Mouse (Mus musculus): ENCODE data around the gene Tmem56. TPM values are rescaled to one million over a fixed set of nuclear protein-coding genes. Genes with fewer than 3 reads are reported as not detected.
A peak's percentile ranks its signal among the peaks of the same experiment; 100 is the strongest.

Tmem56 gene
- polyA plus RNA-seq, 1 experiment from 2014 or later, result 2.5 TPM

- H3K9ac ChIP-seq (ENCODE audit: low read length), result peak within 1 kb of the TSS; percentile 70
- peak within 1 kb of the TSS; percentile 63 for H3K4me2 ChIP-seq (ENCODE audit: low read length)
- WGBS, result under 1% methylated on average over 42 of the region's 42 CpGs
- DNase-seq (ENCODE audit: low spot score), result peak; percentile 99
- no peaks in the 10 kb centered on the region for H3K36me3 ChIP-seq (ENCODE audit: control insufficient read depth, insufficient read depth, low read length)
- H3K4me3 ChIP-seq (ENCODE audit: low read depth, low read length), result peak within 1 kb of the TSS; percentile 60
- peak; percentile 96 for ATAC-seq
- H3K27me3 ChIP-seq (replicated peaks; ENCODE audit: control insufficient read depth, insufficient read depth, low read length), result no peaks in the 10 kb centered on the region
- no peaks in the 10 kb centered on the region for H3K9me3 ChIP-seq (replicated peaks; ENCODE audit: control insufficient read depth, low read length)
- peak within 1 kb of the TSS; percentile 95 for H3K27ac ChIP-seq (ENCODE audit: low read depth, low read length)
- H3K4me1 ChIP-seq (ENCODE audit: control insufficient read depth, insufficient read depth, low read length), result 0 out of 2 replicates have a peak, but pooled peaks cover 5% of the 10 kb centered on the region
Measured at GRCm38 (mm10) chr3:121291560-121292258, 8.8 kb upstream of the Tmem56 start, which contains the start of gene Alg14. Gene Alg14 (plus strand): TSS chr3:121291773.

GRCm38 (mm10) chr3:121291225-121291559, 8.3 kb upstream of the Tmem56 start:
- Histone ChIP-seq H3K9me3 (replicated peaks; ENCODE audit: control insufficient read depth, low read length) (no peaks in the 10 kb centered on the region), H3K4me3 (ENCODE audit: low read depth, low read length) (peak overlapping the region; percentile 60), H3K4me2 (ENCODE audit: low read length) (peak overlapping the region; percentile 63), H3K27me3 (replicated peaks; ENCODE audit: control insufficient read depth, insufficient read depth, low read length) (no peaks in the 10 kb centered on the region), H3K27ac (ENCODE audit: low read depth, low read length) (peak overlapping the region; percentile 48; the same call in 1 of the 2 replicates), H3K36me3 (ENCODE audit: control insufficient read depth, insufficient read depth, low read length) (no peaks in the 10 kb centered on the region), H3K4me1 (ENCODE audit: control insufficient read depth, insufficient read depth, low read length) (0 out of 2 replicates have a peak, but pooled peaks cover 5% of the 10 kb centered on the region), H3K9ac (ENCODE audit: low read length) (peak overlapping the region; percentile 70)
- ATAC-seq, result no peak
- WGBS, result 5% methylated on average over 7 of the region's 7 CpGs
- no peak for DNase-seq (ENCODE audit: low spot score)

GRCm38 (mm10) chr3:121290681-121291080, 7.8 kb upstream of the Tmem56 start:
- no peak for DNase-seq (ENCODE audit: low spot score)
- Histone ChIP-seq H3K9ac (ENCODE audit: low read length) (peak overlapping the region; percentile 70; the same call in 1 of the 2 replicates), H3K4me3 (ENCODE audit: low read depth, low read length) (0 out of 2 replicates have a peak overlapping the region, but pooled peaks have one; percentile 60), H3K4me2 (ENCODE audit: low read length) (peak overlapping the region; percentile 63), H3K36me3 (ENCODE audit: control insufficient read depth, insufficient read depth, low read length) (no peaks in the 10 kb centered on the region), H3K27me3 (replicated peaks; ENCODE audit: control insufficient read depth, insufficient read depth, low read length) (no peaks in the 10 kb centered on the region), H3K9me3 (replicated peaks; ENCODE audit: control insufficient read depth, low read length) (no peaks in the 10 kb centered on the region), H3K27ac (ENCODE audit: low read depth, low read length) (peak overlapping the region; percentile 48; the same call in 1 of the 2 replicates), H3K4me1 (ENCODE audit: control insufficient read depth, insufficient read depth, low read length) (0 out of 2 replicates have a peak, but pooled peaks cover 5% of the 10 kb centered on the region)
- no peak for ATAC-seq
- 81% methylated on average over 8 of the region's 8 CpGs for WGBS

- 96% methylated on average over 2 of the region's 2 CpGs for WGBS
- H3K4me3 ChIP-seq (ENCODE audit: low read depth, low read length), result no peak overlapping the region
- no peaks in the 10 kb centered on the region for H3K27me3 ChIP-seq (replicated peaks; ENCODE audit: control insufficient read depth, insufficient read depth, low read length)
- ATAC-seq, result no peak
- no peak overlapping the region for H3K4me2 ChIP-seq (ENCODE audit: low read length)
- H3K4me1 ChIP-seq (ENCODE audit: control insufficient read depth, insufficient read depth, low read length), result 0 out of 2 replicates have a peak, but pooled peaks cover 5% of the 10 kb centered on the region
- no peak overlapping the region for H3K9ac ChIP-seq (ENCODE audit: low read length)
- no peaks in the 10 kb centered on the region for H3K36me3 ChIP-seq (ENCODE audit: control insufficient read depth, insufficient read depth, low read length)
- DNase-seq (ENCODE audit: low spot score), result no peak
- H3K9me3 ChIP-seq (replicated peaks; ENCODE audit: control insufficient read depth, low read length), result no peaks in the 10 kb centered on the region
- H3K27ac ChIP-seq (ENCODE audit: low read depth, low read length), result no peak overlapping the region
Measured at GRCm38 (mm10) chr3:121287151-121287550, 4.3 kb upstream of the Tmem56 start.

GRCm38 (mm10) chr3:121285219-121285618, 2.3 kb upstream of the Tmem56 start:
- no peak overlapping the region for H3K27ac ChIP-seq (ENCODE audit: low read depth, low read length)
- no peak overlapping the region for H3K4me2 ChIP-seq (ENCODE audit: low read length)
- no peaks in the 10 kb centered on the region for H3K9me3 ChIP-seq (replicated peaks; ENCODE audit: control insufficient read depth, low read length)
- no peak overlapping the region for H3K4me3 ChIP-seq (ENCODE audit: low read depth, low read length)
- H3K9ac ChIP-seq (ENCODE audit: low read length), result no peak overlapping the region
- H3K27me3 ChIP-seq (replicated peaks; ENCODE audit: control insufficient read depth, insufficient read depth, low read length), result no peaks in the 10 kb centered on the region
- DNase-seq (ENCODE audit: low spot score) (no peak), ATAC-seq (no peak)
- H3K36me3 ChIP-seq (ENCODE audit: control insufficient read depth, insufficient read depth, low read length), result no peaks in the 10 kb centered on the region
- 95% methylated on average over 6 of the region's 6 CpGs for WGBS
- no peaks in the 10 kb centered on the region for H3K4me1 ChIP-seq (ENCODE audit: control insufficient read depth, insufficient read depth, low read length)

GRCm38 (mm10) chr3:121279679-121280078, 3.2 kb downstream of the Tmem56 start:
- H3K4me3 ChIP-seq (ENCODE audit: low read depth, low read length), result no peak overlapping the region
- no peaks in the 10 kb centered on the region for H3K4me1 ChIP-seq (ENCODE audit: control insufficient read depth, insufficient read depth, low read length)
- H3K4me2 ChIP-seq (ENCODE audit: low read length), result no peak overlapping the region
- no peak overlapping the region for H3K9ac ChIP-seq (ENCODE audit: low read length)
- no peaks in the 10 kb centered on the region for H3K9me3 ChIP-seq (replicated peaks; ENCODE audit: control insufficient read depth, low read length)
- WGBS, result 87% methylated on average over 14 of the region's 14 CpGs
- no peaks in the 10 kb centered on the region for H3K27me3 ChIP-seq (replicated peaks; ENCODE audit: control insufficient read depth, insufficient read depth, low read length)
- DNase-seq (ENCODE audit: low spot score) (no peak), ATAC-seq (no peak)
- no peak overlapping the region for H3K27ac ChIP-seq (ENCODE audit: low read depth, low read length)
- H3K36me3 ChIP-seq (ENCODE audit: control insufficient read depth, insufficient read depth, low read length), result no peaks in the 10 kb centered on the region

- no peak for ATAC-seq
Measured at GRCm38 (mm10) chr3:121277557-121277956, 5.3 kb downstream of the Tmem56 start.

GRCm38 (mm10) chr3:121277009-121277408, 5.9 kb downstream of the Tmem56 start:
- DNase-seq (ENCODE audit: low spot score) (no peak), ATAC-seq (no peak)
- H3K4me3 ChIP-seq (ENCODE audit: low read depth, low read length), result no peak overlapping the region
- H3K27ac ChIP-seq (ENCODE audit: low read depth, low read length), result no peak overlapping the region
- H3K9me3 ChIP-seq (replicated peaks; ENCODE audit: control insufficient read depth, low read length), result no peaks in the 10 kb centered on the region
- 90% methylated on average over 4 of the region's 4 CpGs for WGBS
- H3K4me2 ChIP-seq (ENCODE audit: low read length), result no peak overlapping the region
- no peak overlapping the region for H3K9ac ChIP-seq (ENCODE audit: low read length)
- no peaks in the 10 kb centered on the region for H3K27me3 ChIP-seq (replicated peaks; ENCODE audit: control insufficient read depth, insufficient read depth, low read length)
- H3K4me1 ChIP-seq (ENCODE audit: control insufficient read depth, insufficient read depth, low read length), result no peaks in the 10 kb centered on the region
- H3K36me3 ChIP-seq (ENCODE audit: control insufficient read depth, insufficient read depth, low read length), result no peaks in the 10 kb centered on the region

More at GRCm38 (mm10) chr3:121277557-121277956, 5.3 kb downstream of the Tmem56 start:
- H3K9ac ChIP-seq (ENCODE audit: low read length), result no peak overlapping the region
- no peaks in the 10 kb centered on the region for H3K4me1 ChIP-seq (ENCODE audit: control insufficient read depth, insufficient read depth, low read length)
- DNase-seq (ENCODE audit: low spot score), result no peak
- H3K4me2 ChIP-seq (ENCODE audit: low read length), result no peak overlapping the region
- H3K4me3 ChIP-seq (ENCODE audit: low read depth, low read length), result no peak overlapping the region
- WGBS, result 88% methylated on average over 4 of the region's 4 CpGs
- no peaks in the 10 kb centered on the region for H3K27me3 ChIP-seq (replicated peaks; ENCODE audit: control insufficient read depth, insufficient read depth, low read length)
- H3K27ac ChIP-seq (ENCODE audit: low read depth, low read length), result no peak overlapping the region
- no peaks in the 10 kb centered on the region for H3K9me3 ChIP-seq (replicated peaks; ENCODE audit: control insufficient read depth, low read length)
- H3K36me3 ChIP-seq (ENCODE audit: control insufficient read depth, insufficient read depth, low read length), result no peaks in the 10 kb centered on the region

- Histone ChIP-seq H3K4me2 (ENCODE audit: low read length) (no peak overlapping the region), H3K27me3 (replicated peaks; ENCODE audit: control insufficient read depth, insufficient read depth, low read length) (no peaks in the 10 kb centered on the region), H3K4me1 (ENCODE audit: control insufficient read depth, insufficient read depth, low read length) (no peaks in the 10 kb centered on the region), H3K27ac (ENCODE audit: low read depth, low read length) (no peak overlapping the region), H3K4me3 (ENCODE audit: low read depth, low read length) (no peak overlapping the region), H3K36me3 (ENCODE audit: control insufficient read depth, insufficient read depth, low read length) (no peaks in the 10 kb centered on the region), H3K9me3 (replicated peaks; ENCODE audit: control insufficient read depth, low read length) (no peaks in the 10 kb centered on the region), H3K9ac (ENCODE audit: low read length) (no peak overlapping the region)
- WGBS, result 98% methylated on average over 2 of the region's 2 CpGs
- ATAC-seq, result no peak
- DNase-seq (ENCODE audit: low spot score), result no peak
Measured at GRCm38 (mm10) chr3:121274010-121274409, 8.9 kb downstream of the Tmem56 start.
